Mouse (Mus musculus): Measurements from ENCODE around the gene Adap1.

Adap1 gene

DNA sequence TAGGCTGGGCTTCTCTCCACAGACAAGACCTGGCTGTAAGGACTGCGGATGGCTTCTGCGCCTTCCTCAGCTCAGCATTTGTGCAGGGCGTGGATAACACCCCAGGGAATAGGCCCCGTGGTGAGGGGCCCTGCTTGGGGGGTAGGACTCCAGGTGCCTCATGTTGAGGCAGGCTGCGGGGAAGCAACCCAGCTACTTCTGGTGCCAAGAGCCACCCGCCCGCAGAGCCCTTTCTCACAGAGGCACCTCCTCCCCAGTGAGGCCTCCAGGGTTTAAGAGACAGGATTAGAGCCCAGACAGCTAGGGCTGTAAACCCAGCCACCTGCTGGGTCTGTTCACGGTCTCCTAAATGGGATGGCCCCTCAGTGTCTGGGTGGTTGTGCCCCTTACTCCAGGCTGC is 26.2 kb upstream of the Adap1 start:
- in situ Hi-C loops (cut with MboI, MseI) = loop anchor here (10.0 kb wide), 1 partner anchor 507 kb away; no protein-coding TSS in a partner anchor

- in situ Hi-C loops (cut with MboI, MseI) = loop anchor here (10.0 kb wide), 1 partner anchor 506 kb away; no protein-coding TSS in a partner anchor
These were observed 25.7 kb upstream of the Adap1 start, which contains the start of gene Cox19 for GRCm38 (mm10) chr5:139351134-139351533. TSS of gene Cox19 (minus strand) at chr5:139351418.

GRCm38 (mm10) chr5:139349713-139350112 is 24.3 kb upstream of the Adap1 start:
- in situ Hi-C loops (cut with MboI, MseI) = loop anchor here (10.0 kb wide), 1 partner anchor 505 kb away; no protein-coding TSS in a partner anchor

- in situ Hi-C loops (cut with MboI, MseI) = no loop called here
These were observed 21.8 kb upstream of the Adap1 start for GRCm38 (mm10) chr5:139347225-139347624.

GRCm38 (mm10) chr5:139345364-139345714 is 19.9 kb upstream of the Adap1 start:
- in situ Hi-C loops (cut with MboI, MseI) = no loop called here

DNA sequence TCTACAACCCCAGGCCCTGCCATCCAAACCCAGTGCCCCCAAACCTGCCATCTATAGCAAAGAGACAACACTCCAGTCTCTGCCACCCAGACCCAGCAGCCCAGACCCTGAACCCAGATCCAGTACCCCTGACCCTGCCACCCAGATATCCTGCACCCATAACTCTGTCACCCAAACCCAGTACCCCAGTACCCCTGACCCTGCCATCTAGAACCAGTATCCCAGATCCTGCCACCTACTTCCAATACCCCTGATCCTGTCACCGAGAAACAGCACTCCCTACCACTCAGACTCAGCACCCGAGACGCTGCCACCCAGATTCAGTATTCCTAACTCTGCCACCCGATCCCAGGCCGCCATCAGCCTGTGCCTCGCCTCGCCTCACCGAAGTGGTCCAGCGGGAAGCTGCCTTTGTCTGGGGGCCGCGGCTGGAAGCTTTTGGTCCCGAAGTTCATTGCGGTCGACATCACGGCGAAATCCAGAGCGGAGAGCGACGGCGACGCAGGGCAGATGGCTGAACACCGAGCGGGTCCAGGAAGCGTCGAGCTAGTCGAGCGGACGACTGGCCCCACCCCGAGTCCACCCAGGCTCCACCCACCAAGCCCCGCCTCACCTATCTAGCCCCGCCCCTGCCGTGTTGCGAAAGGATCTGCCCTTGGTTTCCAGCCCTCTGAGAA is 19.4 kb upstream of the Adap1 start:
- in situ Hi-C loops (cut with MboI, MseI) = no loop called here

- in situ Hi-C loops (cut with MboI, MseI) = no loop called here
These were observed 18.7 kb upstream of the Adap1 start for GRCm38 (mm10) chr5:139344021-139344686.

GRCm38 (mm10) chr5:139338891-139339290 is 13.5 kb upstream of the Adap1 start:
- in situ Hi-C loops (cut with MboI, MseI) = loop anchor here (10.0 kb wide), 1 partner anchor 464 kb away; no protein-coding TSS in a partner anchor

GRCm38 (mm10) chr5:139338403-139338802 is 13.0 kb upstream of the Adap1 start:
- in situ Hi-C loops (cut with MboI, MseI) = loop anchor here (10.0 kb wide), 1 partner anchor 464 kb away; no protein-coding TSS in a partner anchor

- in situ Hi-C loops (cut with MboI, MseI) = loop anchor here (10.0 kb wide), 1 partner anchor 463 kb away; no protein-coding TSS in a partner anchor
These were observed 12.5 kb upstream of the Adap1 start for GRCm38 (mm10) chr5:139337826-139338370.

- in situ Hi-C loops (cut with MboI, MseI) = loop anchor here (10.0 kb wide), 1 partner anchor 461 kb away; no protein-coding TSS in a partner anchor
These were observed 10.2 kb upstream of the Adap1 start for GRCm38 (mm10) chr5:139335634-139336033.

- in situ Hi-C loops (cut with MboI, MseI) = loop anchor here (10.0 kb wide), 1 partner anchor 460 kb away; no protein-coding TSS in a partner anchor
These were observed 9.0 kb upstream of the Adap1 start for GRCm38 (mm10) chr5:139334394-139334793.

GRCm38 (mm10) chr5:139333301-139334013 is 8.0 kb upstream of the Adap1 start:
- in situ Hi-C loops (cut with MboI, MseI) = loop anchor here (10.0 kb wide), 1 partner anchor 459 kb away; no protein-coding TSS in a partner anchor

DNA sequence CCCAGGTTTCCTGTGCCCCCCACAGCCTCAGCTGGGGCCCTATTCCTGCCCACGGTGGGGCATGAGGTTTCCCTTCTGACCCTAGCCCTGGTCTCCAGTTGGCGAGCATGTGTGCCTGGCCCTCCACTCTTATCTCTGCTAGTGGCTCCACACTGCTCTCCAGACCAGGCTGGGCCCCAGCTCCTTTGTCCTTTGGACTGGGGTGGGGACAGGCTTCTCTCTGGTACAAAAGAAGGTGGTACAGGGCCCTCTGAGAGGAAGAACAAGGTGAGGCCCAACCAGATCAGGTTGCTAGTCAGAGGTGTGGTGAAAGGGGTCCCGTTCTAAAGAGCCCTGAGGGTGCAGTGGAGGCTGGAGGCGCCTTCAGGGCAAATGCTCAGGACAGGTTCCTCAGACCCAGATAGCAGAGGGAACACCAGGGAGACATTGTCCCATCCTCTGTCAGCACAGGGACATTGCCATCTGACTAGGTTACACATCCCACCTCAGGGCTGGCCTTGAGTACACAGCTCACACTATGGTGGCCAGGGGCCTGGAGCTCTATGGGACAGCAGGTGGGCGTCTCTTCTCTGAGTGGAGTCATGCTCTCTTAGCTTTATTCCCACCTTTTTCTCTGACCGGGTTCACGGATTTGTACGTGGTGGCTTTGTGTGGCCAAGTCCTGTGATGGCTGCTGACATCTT is 7.3 kb upstream of the Adap1 start:
- in situ Hi-C loops (cut with MboI, MseI) = loop anchor here (10.0 kb wide), 1 partner anchor 458 kb away; no protein-coding TSS in a partner anchor

DNA sequence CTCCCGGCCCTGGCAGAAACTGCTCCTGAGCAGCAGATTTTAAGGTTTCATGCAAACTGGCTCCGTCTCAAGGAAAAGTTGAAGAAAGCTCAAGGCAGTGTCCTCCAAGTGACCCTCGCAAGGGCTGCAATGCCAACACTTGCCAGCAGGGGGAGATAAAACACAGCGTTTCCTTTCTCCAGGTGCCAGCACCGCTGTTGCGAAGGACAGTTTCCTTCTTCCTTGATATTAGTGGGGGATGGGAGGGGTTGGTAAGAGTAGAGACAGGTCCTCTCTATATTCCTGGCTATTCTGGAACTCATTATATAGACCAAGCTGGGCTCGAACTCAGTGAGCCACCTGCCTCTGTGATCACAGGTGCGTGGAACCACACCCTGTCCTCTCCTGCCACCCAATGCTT is 6.3 kb upstream of the Adap1 start:
- in situ Hi-C loops (cut with MboI, MseI) = loop anchor here (10.0 kb wide), 1 partner anchor 457 kb away; no protein-coding TSS in a partner anchor

DNA sequence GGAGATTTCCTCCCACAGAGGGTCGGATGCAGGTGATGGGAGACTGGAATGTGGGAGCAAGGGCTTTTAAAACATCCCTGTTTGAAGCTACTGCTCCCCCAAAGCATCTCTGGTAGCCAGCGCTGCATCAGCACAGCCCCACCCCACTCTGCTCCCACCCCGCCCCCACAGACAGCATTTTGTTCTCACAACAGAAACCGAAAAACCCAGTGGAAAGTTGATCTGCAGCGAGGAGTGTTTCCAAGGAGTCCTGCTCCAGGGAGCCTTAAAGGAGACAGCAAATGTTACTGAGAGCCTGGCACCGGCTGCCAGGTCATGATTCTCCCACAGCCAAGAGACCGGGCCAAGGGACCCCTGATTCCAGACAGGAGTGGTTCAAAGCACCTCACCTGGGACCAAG is 5.3 kb upstream of the Adap1 start:
- in situ Hi-C loops (cut with MboI, MseI) = loop anchor here (10.0 kb wide), 1 partner anchor 456 kb away; no protein-coding TSS in a partner anchor

DNA sequence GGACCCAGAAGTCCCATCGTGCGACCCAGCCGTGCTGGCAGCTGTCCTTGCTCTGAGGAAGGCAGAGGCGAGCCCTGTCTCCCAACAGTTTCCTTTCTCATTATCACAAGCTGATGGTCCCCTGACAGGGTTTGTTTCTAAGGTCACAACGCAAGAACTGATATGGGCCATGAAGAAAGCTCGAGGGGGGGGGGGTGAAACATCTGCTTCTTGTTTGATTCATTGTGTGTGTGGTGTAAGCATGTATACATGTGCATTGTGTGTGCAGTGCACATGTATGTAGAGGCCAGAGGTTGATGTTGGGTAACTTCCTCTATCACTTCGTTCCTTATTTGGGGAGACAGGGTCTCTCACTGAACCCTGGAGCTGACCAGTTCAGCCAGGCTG is 2.2 kb upstream of the Adap1 start:
- in situ Hi-C loops (cut with MboI, MseI) = no loop called here

DNA sequence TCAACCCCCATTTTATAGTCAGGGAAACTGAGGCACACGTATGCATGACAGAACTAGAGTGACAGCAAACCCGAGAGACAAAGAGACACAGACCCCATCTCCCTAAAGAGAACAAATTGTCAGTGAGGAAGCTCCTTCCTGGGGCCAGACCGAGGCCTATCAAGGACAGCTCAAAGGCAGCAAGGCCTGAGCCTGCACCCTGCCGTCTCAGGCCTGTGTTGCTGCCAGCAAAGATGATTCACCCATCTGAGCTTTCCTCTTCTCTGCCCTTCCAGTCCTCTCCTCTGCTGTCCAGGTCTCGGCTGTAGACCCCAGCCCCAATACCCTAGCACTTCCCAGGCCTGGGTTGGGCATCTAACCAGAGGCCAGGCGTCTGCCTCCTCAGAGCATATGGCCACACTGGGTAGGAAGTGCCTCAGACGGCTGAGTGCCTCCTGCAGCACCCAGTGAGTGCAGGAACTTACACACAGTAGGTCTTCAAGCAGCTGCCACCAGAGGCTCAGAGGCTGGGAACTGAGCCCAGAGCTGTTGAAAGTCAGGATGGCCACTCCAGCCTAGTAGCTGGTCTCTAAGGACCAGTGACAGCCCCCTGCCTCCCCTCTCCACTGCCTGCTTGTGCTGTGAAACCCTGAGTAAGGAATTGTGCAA is 1.7 kb upstream of the Adap1 start:
- in situ Hi-C loops (cut with MboI, MseI) = no loop called here

- in situ Hi-C loops (cut with MboI, MseI) = no loop called here
These were observed 782 bp upstream of the Adap1 start for GRCm38 (mm10) chr5:139326111-139326696.
